Mouse (Mus musculus) spleen, adult 2 months (tissue): ENCODE measurements around the gene Btbd19. TPM values are rescaled to one million over a fixed set of nuclear protein-coding genes. Genes with fewer than 3 reads are reported as not detected.
A peak's percentile ranks its signal among the peaks of the same experiment; 100 is the strongest.

Experiments
- DNase-seq, 2 experiments: peaks; one replicate each; pipeline versions ENCODE4 v3.0.0 to v3.0.0-alpha.2; 2012 to 2021; ENCODE audit warnings: low spot score in 2 of 2, low read depth in 1 of 2
- H3K27ac ChIP-seq: fragments of 200-500 bp; 2 replicates; pipeline ENCODE4 v1.5.1; 2012; ENCODE audit warnings: low read length, inconsistent platforms; ENCODE audit not compliant: insufficient read depth
- H3K27me3 ChIP-seq: fragments of 200-500 bp; 2 replicates; pipeline ENCODE4 v1.6.1; 2012; ENCODE audit warnings: mild to moderate bottlenecking, moderate library complexity, low read length, inconsistent platforms; ENCODE audit not compliant: control insufficient read depth, insufficient read depth
- H3K36me3 ChIP-seq: fragments of 200-500 bp; 2 replicates; pipeline ENCODE4 v1.6.1; 2012; ENCODE audit warnings: mild to moderate bottlenecking, low read length, inconsistent platforms; ENCODE audit not compliant: control insufficient read depth, insufficient read depth
- H3K4me1 ChIP-seq: fragments of 200-500 bp; 2 replicates; pipeline ENCODE4 v1.6.1; 2011; ENCODE audit warnings: inconsistent platforms; ENCODE audit not compliant: control insufficient read depth, insufficient read depth, insufficient read length
- H3K4me3 ChIP-seq: fragments of 200-500 bp; 2 replicates; pipeline ENCODE4 v1.5.1; 2011; ENCODE audit warnings: mild to moderate bottlenecking, inconsistent platforms; ENCODE audit not compliant: insufficient read depth, insufficient read length; ENCODE audit errors: extremely low read depth
- CTCF ChIP-seq: fragments of 200-500 bp; IDR thresholded peaks from 2 replicates; pipeline ENCODE4 v1.5.1; 2011; ENCODE audit warnings: mild to moderate bottlenecking, inconsistent platforms; ENCODE audit not compliant: insufficient read depth, insufficient read length, insufficient replicate concordance; ENCODE audit errors: extremely low read depth
- POLR2A ChIP-seq: fragments of 200-500 bp; IDR thresholded peaks from 2 replicates; pipeline ENCODE4 v1.6.1; 2011; ENCODE audit warnings: low read depth, low read length, inconsistent platforms
- WGBS: fragments of 180-500 bp; shearing (Covaris S2); methylation state at CpG from one replicate; pipeline ENCODE4 v1.1.7; 2018; 5-methylcytosine and 5-hydroxymethylcytosine counted together
- polyA plus RNA-seq: library from polyadenylated mRNA; depleted of rRNA; stranded (reverse); fragments of >200 nt; gene quantifications from 2 replicates; pipeline ENCODE4 v1.2.3, GENCODE M21; 2012

Gene Btbd19
- polyA plus RNA-seq, 1 experiment, result 15.4 TPM

DNA sequence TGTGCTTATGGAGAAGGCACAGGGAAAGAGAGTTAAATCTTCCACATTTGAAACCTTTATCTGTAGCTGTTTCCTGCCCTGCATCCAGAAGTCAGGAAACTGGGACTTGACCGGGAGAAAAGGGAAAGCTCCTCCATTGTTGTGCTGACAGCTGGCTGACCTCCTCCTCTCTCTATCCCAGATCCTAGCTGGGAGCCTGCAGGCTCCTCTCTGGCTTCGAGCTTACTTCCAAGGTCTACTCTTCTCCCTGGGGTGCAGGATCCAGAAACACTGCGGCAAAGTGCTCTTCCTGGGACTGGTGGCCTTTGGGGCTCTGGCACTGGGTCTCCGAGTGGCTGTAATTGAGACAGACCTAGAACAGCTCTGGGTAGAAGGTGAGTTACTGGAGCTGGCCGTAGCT, 28.9 kb downstream of the Btbd19 start:
- H3K36me3 ChIP-seq, result no peaks in the 10 kb centered on the region
- no peak overlapping the region for H3K27ac ChIP-seq
- H3K4me1 ChIP-seq, result peaks cover 2% of the 10 kb centered on the region; the same call in 1 of the 2 replicates
- 28% methylated on average over 5 of the region's 5 CpGs for WGBS
- TF ChIP-seq POLR2A (no peak), CTCF (no peak)
- H3K27me3 ChIP-seq, result peaks cover 6% of the 10 kb centered on the region
- DNase-seq, result no peak
- no peak overlapping the region for H3K4me3 ChIP-seq

DNA sequence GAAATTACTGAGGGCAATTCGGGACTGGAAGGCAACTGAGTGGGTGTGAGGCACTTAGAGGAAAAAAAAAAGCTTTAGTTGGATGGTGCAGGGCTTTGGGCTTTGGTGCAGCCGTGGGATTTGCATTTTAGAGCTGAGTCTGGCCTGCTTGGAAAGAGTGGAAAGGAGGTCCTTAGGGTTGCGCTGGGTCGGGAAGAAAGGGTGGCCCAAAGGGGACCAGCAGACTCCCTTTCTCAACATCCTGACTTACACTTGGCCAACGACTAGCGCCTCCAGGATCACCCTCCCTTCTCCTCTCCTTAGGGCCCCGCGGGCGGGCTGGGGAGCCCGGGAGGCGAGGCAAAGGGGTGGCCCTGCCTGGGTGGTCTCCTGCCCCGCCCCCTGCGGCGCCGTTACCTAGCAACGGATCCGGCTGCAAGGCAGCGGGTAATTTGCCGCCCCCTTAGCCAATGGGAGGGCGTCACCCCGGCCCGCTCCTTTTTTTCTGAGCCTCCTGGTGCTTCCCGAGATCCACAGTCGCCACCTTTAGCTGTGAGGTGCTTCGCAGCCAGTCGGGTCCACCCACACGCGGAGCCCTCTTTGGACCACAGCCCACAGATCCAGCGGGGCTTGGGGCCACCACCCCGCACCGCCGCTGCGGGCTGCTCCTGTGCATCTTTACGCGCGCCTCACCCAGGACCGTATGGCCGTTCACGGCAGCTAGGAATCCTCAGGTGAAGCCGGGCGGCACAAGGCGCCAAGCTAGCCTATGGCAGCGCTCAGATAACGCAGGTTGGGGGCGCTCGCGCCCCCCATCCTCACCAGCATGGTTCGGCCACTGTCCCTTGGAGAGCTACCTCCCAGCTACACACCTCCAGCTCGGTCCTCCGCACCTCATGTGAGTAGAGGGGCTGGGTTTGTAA, 29.7 kb downstream of the Btbd19 start, which contains the start of gene Ptch2:
Gene Ptch2, plus strand, starts transcription at position 525 of the 902 bp plus-strand sequence.
- DNase-seq, result no peak
- no peaks in the 10 kb centered on the region for H3K36me3 ChIP-seq
- peaks cover 6% of the 10 kb centered on the region for H3K27me3 ChIP-seq
- peak within 1 kb of the TSS; percentile 22; the same call in 1 of the 2 replicates for H3K4me3 ChIP-seq
- 5% methylated on average over 50 of the region's 50 CpGs for WGBS
- H3K4me1 ChIP-seq, result peaks cover 2% of the 10 kb centered on the region; the same call in 1 of the 2 replicates
- no peak within 1 kb of the TSS for H3K27ac ChIP-seq
- TF ChIP-seq CTCF (no peak), POLR2A (no peak)

- TF ChIP-seq POLR2A (no peak), CTCF (no peak)
- Histone ChIP-seq H3K36me3 (no peaks in the 10 kb centered on the region), H3K27me3 (peaks cover 6% of the 10 kb centered on the region), H3K4me1 (peaks cover 2% of the 10 kb centered on the region; the same call in 1 of the 2 replicates), H3K4me3 (no peak overlapping the region), H3K27ac (no peak overlapping the region)
- 91% methylated on average over 3 of the region's 3 CpGs for WGBS
- no peak for DNase-seq
Observed at GRCm38 (mm10) chr4:117094626-117095361, 30.7 kb downstream of the Btbd19 start.

DNA sequence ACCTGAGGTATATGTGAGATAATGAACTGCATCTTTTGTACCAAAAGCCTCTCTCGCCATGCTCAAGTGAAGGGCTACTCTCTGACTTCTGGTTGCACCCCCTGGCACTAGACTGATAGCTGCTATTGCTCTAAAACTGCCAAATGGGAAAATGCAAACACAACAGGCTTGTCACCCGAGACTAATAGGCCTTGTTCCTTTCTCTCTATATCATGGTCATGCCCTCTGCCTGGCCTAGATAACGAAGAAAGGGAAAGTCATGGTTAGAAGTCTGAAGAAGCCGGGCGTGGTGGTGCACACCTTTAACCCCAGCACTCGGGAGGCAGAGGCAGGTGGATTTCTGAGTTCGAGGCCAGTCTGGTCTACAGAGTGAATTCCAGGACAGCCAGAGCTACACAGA, 34.9 kb downstream of the Btbd19 start:
- TF ChIP-seq POLR2A (no peak), CTCF (no peak)
- H3K27me3 ChIP-seq, result 0 out of 2 replicates have a peak, but pooled peaks cover under 1% of the 10 kb centered on the region
- H3K36me3 ChIP-seq, result 0 out of 2 replicates have a peak, but pooled peaks cover 2% of the 10 kb centered on the region
- H3K27ac ChIP-seq, result no peak overlapping the region
- H3K4me1 ChIP-seq, result no peaks in the 10 kb centered on the region
- H3K4me3 ChIP-seq, result no peak overlapping the region
- DNase-seq, result no peak
- WGBS, result 84% methylated on average over 7 of the region's 7 CpGs

DNA sequence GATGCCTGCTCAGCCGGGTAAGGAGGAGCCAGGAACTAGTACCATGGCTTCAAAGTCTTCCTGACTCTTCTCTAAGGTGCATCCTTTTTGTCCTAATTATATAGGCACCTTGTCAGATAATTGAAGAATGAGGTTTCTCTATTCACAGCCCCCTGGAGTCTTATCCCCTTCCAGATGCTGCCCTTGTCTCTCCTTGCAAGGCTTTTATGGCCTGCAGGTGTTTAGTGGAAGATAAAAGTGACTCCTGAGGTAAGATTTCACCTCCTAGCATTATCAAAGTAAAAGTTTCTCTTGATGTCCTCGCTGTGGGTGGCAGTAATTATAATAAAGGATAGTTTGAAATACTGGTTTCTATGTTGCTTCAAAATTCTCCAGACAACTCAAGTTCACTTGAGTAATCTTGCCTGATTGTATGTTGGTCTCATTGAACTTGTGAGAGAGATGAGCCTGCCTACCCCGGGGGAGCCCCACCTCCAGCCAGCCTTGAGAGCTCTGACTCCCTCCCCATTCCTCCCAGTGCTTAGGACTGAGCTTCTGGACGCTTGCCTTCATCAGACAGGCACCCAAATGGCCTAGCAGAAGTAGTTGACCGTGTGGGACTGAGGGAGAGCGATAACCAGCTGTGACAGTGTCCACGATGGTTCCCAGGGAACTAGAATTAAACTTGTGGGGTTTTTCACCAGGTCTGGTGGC, 37.4 kb downstream of the Btbd19 start:
- no peak for DNase-seq
- Histone ChIP-seq H3K27ac (no peak overlapping the region), H3K4me3 (no peak overlapping the region), H3K36me3 (0 out of 2 replicates have a peak, but pooled peaks cover 2% of the 10 kb centered on the region), H3K4me1 (no peaks in the 10 kb centered on the region), H3K27me3 (no peaks in the 10 kb centered on the region)
- TF ChIP-seq POLR2A, result no peak
- WGBS, result 88% methylated on average over 7 of the region's 7 CpGs

DNA sequence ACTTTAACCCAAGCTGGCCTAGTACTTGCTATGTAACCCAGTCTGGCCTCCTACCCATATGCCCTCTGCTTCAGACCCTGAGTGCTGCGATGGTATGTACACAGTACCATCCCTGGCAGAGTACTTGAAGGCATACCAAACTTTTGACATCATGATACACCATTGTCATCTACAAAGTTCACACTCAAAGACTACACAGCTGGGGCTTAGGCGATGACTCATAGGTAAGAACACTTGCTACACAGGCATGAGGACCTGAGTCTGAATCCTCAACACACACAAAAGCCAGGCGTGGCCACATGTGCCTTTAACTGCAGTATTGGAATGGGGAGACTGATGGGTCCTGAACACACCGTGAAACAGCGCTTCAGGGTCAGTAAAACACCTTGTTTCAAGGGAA, 54.3 kb downstream of the Btbd19 start:
- no peak for DNase-seq

More for the DNA sequence above, 54.3 kb downstream of the Btbd19 start:
- H3K27ac ChIP-seq, result no peak overlapping the region
- no peaks in the 10 kb centered on the region for H3K4me1 ChIP-seq
- TF ChIP-seq CTCF (no peak), POLR2A (no peak)
- peaks cover 17% of the 10 kb centered on the region for H3K36me3 ChIP-seq
- WGBS, result 96% methylated on average over 5 of the region's 5 CpGs
- no peaks in the 10 kb centered on the region for H3K27me3 ChIP-seq
- no peak overlapping the region for H3K4me3 ChIP-seq
